Mouse (Mus musculus): ENCODE measurements around the gene Xpr1. TPM values are rescaled to one million over a fixed set of nuclear protein-coding genes. Genes with fewer than 3 reads are reported as not detected.

Xpr1 gene
- polyA plus RNA-seq, 1 experiment from 2014 or later = 6.0 TPM

- Histone ChIP-seq H3K4me3 (replicated peaks; ENCODE audit: low read depth, low read length) (no peak overlapping the region), H3K36me3 (ENCODE audit: insufficient read depth, low read length) (no peaks in the 10 kb centered on the region), H3K4me2 (ENCODE audit: low read length) (peak overlapping the region; percentile 23; the same call in 1 of the 2 replicates), H3K27me3 (ENCODE audit: insufficient read depth, low read length) (no peaks in the 10 kb centered on the region), H3K9ac (ENCODE audit: low read depth, low read length) (no peak overlapping the region), H3K27ac (no peak overlapping the region), H3K4me1 (replicated peaks; ENCODE audit: insufficient read depth, low read length) (peaks cover 3% of the 10 kb centered on the region; the same call in 1 of the 2 replicates), H3K9me3 (replicated peaks; ENCODE audit: low read length) (no peaks in the 10 kb centered on the region)
- DNase-seq (ENCODE audit: low spot score) (peak; percentile 68), ATAC-seq (replicated peaks; ENCODE audit: low FRiP score, low read depth) (no peak)
- no peak for TF ChIP-seq CTCF (IDR thresholded peaks at IDR 0.05; ENCODE audit: low read depth)
- WGBS = 25% methylated on average over 4 of the region's 4 CpGs
Observed at GRCm38 (mm10) chr1:155415421-155415820, 1.8 kb downstream of the Xpr1 start.

- H3K36me3 ChIP-seq (ENCODE audit: insufficient read depth, low read length) = no peaks in the 10 kb centered on the region
- H3K4me2 ChIP-seq (ENCODE audit: low read length) = no peak overlapping the region
- TF ChIP-seq CTCF (IDR thresholded peaks at IDR 0.05; ENCODE audit: low read depth) = peak; percentile 50
- DNase-seq (ENCODE audit: low spot score) = no peak
- H3K27ac ChIP-seq = no peak overlapping the region
- ATAC-seq (replicated peaks; ENCODE audit: low FRiP score, low read depth) = no peak
- H3K4me3 ChIP-seq (replicated peaks; ENCODE audit: low read depth, low read length) = no peak overlapping the region
- peaks cover 3% of the 10 kb centered on the region; the same call in 1 of the 2 replicates for H3K4me1 ChIP-seq (replicated peaks; ENCODE audit: insufficient read depth, low read length)
- H3K9ac ChIP-seq (ENCODE audit: low read depth, low read length) = no peak overlapping the region
- H3K27me3 ChIP-seq (ENCODE audit: insufficient read depth, low read length) = no peaks in the 10 kb centered on the region
- no peaks in the 10 kb centered on the region for H3K9me3 ChIP-seq (replicated peaks; ENCODE audit: low read length)
- 78% methylated on average over 2 of the region's 2 CpGs for WGBS
Observed at GRCm38 (mm10) chr1:155412705-155413104, 4.5 kb downstream of the Xpr1 start.

- Histone ChIP-seq H3K4me3 (replicated peaks; ENCODE audit: low read depth, low read length) (no peak overlapping the region), H3K4me2 (ENCODE audit: low read length) (no peak overlapping the region), H3K27me3 (ENCODE audit: insufficient read depth, low read length) (no peaks in the 10 kb centered on the region), H3K4me1 (replicated peaks; ENCODE audit: insufficient read depth, low read length) (no peaks in the 10 kb centered on the region), H3K9ac (ENCODE audit: low read depth, low read length) (no peak overlapping the region), H3K36me3 (ENCODE audit: insufficient read depth, low read length) (no peaks in the 10 kb centered on the region), H3K27ac (peak overlapping the region; percentile 19; the same call in 1 of the 2 replicates), H3K9me3 (replicated peaks; ENCODE audit: low read length) (no peaks in the 10 kb centered on the region)
- no peak for ATAC-seq (replicated peaks; ENCODE audit: low FRiP score, low read depth)
- WGBS = 82% methylated on average over 2 of the region's 2 CpGs
- DNase-seq (ENCODE audit: low spot score) = no peak
- no peak for TF ChIP-seq CTCF (IDR thresholded peaks at IDR 0.05; ENCODE audit: low read depth)
Observed at GRCm38 (mm10) chr1:155408577-155408966, 8.6 kb downstream of the Xpr1 start.

GRCm38 (mm10) chr1:155407697-155408576, 9.3 kb downstream of the Xpr1 start:
- no peaks in the 10 kb centered on the region for H3K4me1 ChIP-seq (replicated peaks; ENCODE audit: insufficient read depth, low read length)
- H3K9ac ChIP-seq (ENCODE audit: low read depth, low read length) = no peak overlapping the region
- DNase-seq (ENCODE audit: low spot score) (no peak), ATAC-seq (replicated peaks; ENCODE audit: low FRiP score, low read depth) (no peak)
- peak overlapping the region; percentile 19; the same call in 1 of the 2 replicates for H3K27ac ChIP-seq
- no peak overlapping the region for H3K4me3 ChIP-seq (replicated peaks; ENCODE audit: low read depth, low read length)
- H3K9me3 ChIP-seq (replicated peaks; ENCODE audit: low read length) = no peaks in the 10 kb centered on the region
- TF ChIP-seq CTCF (IDR thresholded peaks at IDR 0.05; ENCODE audit: low read depth) = no peak
- H3K4me2 ChIP-seq (ENCODE audit: low read length) = no peak overlapping the region
- H3K36me3 ChIP-seq (ENCODE audit: insufficient read depth, low read length) = no peaks in the 10 kb centered on the region
- WGBS = 71% methylated on average over 11 of the region's 11 CpGs
- H3K27me3 ChIP-seq (ENCODE audit: insufficient read depth, low read length) = no peaks in the 10 kb centered on the region

- WGBS = 86% methylated on average over 4 of the region's 4 CpGs
- no peaks in the 10 kb centered on the region for H3K9me3 ChIP-seq (replicated peaks; ENCODE audit: low read length)
- H3K27me3 ChIP-seq (ENCODE audit: insufficient read depth, low read length) = no peaks in the 10 kb centered on the region
- no peak overlapping the region for H3K27ac ChIP-seq
- no peaks in the 10 kb centered on the region for H3K4me1 ChIP-seq (replicated peaks; ENCODE audit: insufficient read depth, low read length)
- no peak for TF ChIP-seq CTCF (IDR thresholded peaks at IDR 0.05; ENCODE audit: low read depth)
- no peak overlapping the region for H3K4me3 ChIP-seq (replicated peaks; ENCODE audit: low read depth, low read length)
- no peaks in the 10 kb centered on the region for H3K36me3 ChIP-seq (ENCODE audit: insufficient read depth, low read length)
- no peak overlapping the region for H3K9ac ChIP-seq (ENCODE audit: low read depth, low read length)
- no peak for DNase-seq (ENCODE audit: low spot score)
- H3K4me2 ChIP-seq (ENCODE audit: low read length) = no peak overlapping the region
- ATAC-seq (replicated peaks; ENCODE audit: low FRiP score, low read depth) = no peak
Observed at GRCm38 (mm10) chr1:155400056-155400455, 17.2 kb downstream of the Xpr1 start.

- DNase-seq (ENCODE audit: low spot score) (no peak), ATAC-seq (replicated peaks; ENCODE audit: low FRiP score, low read depth) (no peak)
- H3K27ac ChIP-seq = no peak overlapping the region
- no peak for TF ChIP-seq CTCF (IDR thresholded peaks at IDR 0.05; ENCODE audit: low read depth)
- WGBS = 72% methylated on average over 6 of the region's 6 CpGs
- H3K27me3 ChIP-seq (ENCODE audit: insufficient read depth, low read length) = no peaks in the 10 kb centered on the region
- H3K4me1 ChIP-seq (replicated peaks; ENCODE audit: insufficient read depth, low read length) = no peaks in the 10 kb centered on the region
- H3K4me2 ChIP-seq (ENCODE audit: low read length) = no peak overlapping the region
- H3K9ac ChIP-seq (ENCODE audit: low read depth, low read length) = no peak overlapping the region
- H3K9me3 ChIP-seq (replicated peaks; ENCODE audit: low read length) = no peaks in the 10 kb centered on the region
- H3K36me3 ChIP-seq (ENCODE audit: insufficient read depth, low read length) = no peaks in the 10 kb centered on the region
- no peak overlapping the region for H3K4me3 ChIP-seq (replicated peaks; ENCODE audit: low read depth, low read length)
Observed at GRCm38 (mm10) chr1:155394829-155395228, 22.4 kb downstream of the Xpr1 start.

All from kidney, postnatal 0 days (tissue).